9 mouse cellular contexts compared by ENCODE assay signal in genomic region chr14:43924688-43925403, GRCm38 (mm10). TPM values are rescaled to one million over a fixed set of nuclear protein-coding genes. Genes with fewer than 3 reads are reported as not detected.
DNase-seq lines count a peak whose midpoint lies in the region; ATAC-seq lines count a peak whose summit lies in the region.
"Not testable (repeated sequence)": the region's sequence is repeated elsewhere in the genome, so short reads cannot be mapped to it uniquely, and the experiment has no call there.
"Had no signal": no experiment of that assay in that cellular context is flagged by ENCODE, and none has a peak within 500 bp of the region (broad histone marks: within the 10 kb centered on the region; RNA-seq: fewer than 3 reads in every experiment).

Gm8113 (plus strand) TSS chr14:43925390.

- peak within 1 kb of the TSS; percentile 49 for H3K4me2 ChIP-seq in intestine, embryonic 15.5 days (replicated peaks)

- H3K36me3 ChIP-seq in intestine, embryonic 15.5 days; macrophage (ENCODE audit: inconsistent target): not testable (repeated sequence)

- peak; percentile 33 to 38 for DNase-seq in adrenal gland, adult 18-20 months (ENCODE audit: low spot score in 2 of 2)
- DNase-seq in embryo, embryonic 9.5 days (ENCODE audit: extremely low spot score) = peak; percentile 88
- peak; percentile 14 for DNase-seq in gastrocnemius, postnatal 25 days
- peak; percentile 1 to 48 for DNase-seq in left cerebral cortex, adult 9 months (ENCODE audit: low spot score in 2 of 2)
- DNase-seq in right cerebral cortex, adult 2 months (ENCODE audit: low spot score in 2 of 2) = peak; percentile 63 to 74
- DNase-seq in urinary bladder, postnatal 14 days (ENCODE audit: low spot score) = peak; percentile 46

- peak within 1 kb of the TSS; percentile 44 for H3K9ac ChIP-seq in intestine, embryonic 15.5 days

- H3K4me1 ChIP-seq in intestine, embryonic 15.5 days (replicated peaks) = not testable (repeated sequence)

- H3K79me2 ChIP-seq in macrophage (ENCODE audit: inconsistent target) = not testable (repeated sequence)

- WGBS in intestine, embryonic 15.5 days = 11% methylated on average over 10 of the region's 10 CpGs
- WGBS in macrophage (ENCODE audit: missing documents) = 13% methylated on average over 10 of the region's 10 CpGs

- not testable (repeated sequence) for H3K9me3 ChIP-seq in intestine, embryonic 15.5 days

- peak within 1 kb of the TSS; percentile 82 for H3K27ac ChIP-seq in intestine, embryonic 15.5 days
- H3K27ac ChIP-seq in macrophage = not testable (repeated sequence)

- H3K27me3 ChIP-seq in intestine, embryonic 15.5 days (replicated peaks) = not testable (repeated sequence)

- ATAC-seq in intestine, embryonic 15.5 days = peak; percentile 99

- peak within 1 kb of the TSS; percentile 45 for H3K4me3 ChIP-seq in intestine, embryonic 15.5 days (replicated peaks)
- peak within 1 kb of the TSS; percentile 54 for H3K4me3 ChIP-seq in macrophage (ENCODE audit: inconsistent target)

RNA-seq across cellular contexts. Expression of gene Gm8113, which starts in this region (rescaled TPM):
- 1 to 10 TPM in 1 of 2 experiments, under 1 TPM in 1; 0.48 to 2.1 TPM for total RNA-seq in adrenal gland, adult 18-20 months (2021)
- under 1 TPM in 1 of 2 experiments, not detected in 1; 0.28 TPM for total RNA-seq in gastrocnemius, postnatal 25 days (2021)
- 10.4 and 11.9 TPM in 2 replicates for polyA plus RNA-seq in intestine, embryonic 15.5 days (2015; fragmentation: Nextera tagmentation; extraction: Ambion mirVana)
- 1 to 10 TPM in 4 of 26 experiments, under 1 TPM in 18, not detected in 4; 0.22 to 1.3 (median 0.63) TPM for total RNA-seq in macrophage (2018; cell fraction: chromatin; rRNA removed)
- total RNA-seq in macrophage (2018; cell fraction: cytosol; rRNA removed) = under 1 TPM in 6 of 26 experiments, not detected in 20; 0.03 to 0.19 (median 0.11) TPM
- total RNA-seq in macrophage (2018; cell fraction: nucleus; rRNA removed) = 1 to 10 TPM in 4 of 26 experiments, under 1 TPM in 20, not detected in 2; 0.18 to 1.8 (median 0.62) TPM
- 0.09 to 0.32 TPM in 2 of 3 replicates, not detected in the other for polyA plus RNA-seq in macrophage (2018)
- polyA plus RNA-seq: inflammation-experienced regulatory T-cells, adult 6 months had no signal

Comparison
In these comparisons a context has a peak if more than half of its experiments do, and no peak if none do; other contexts are left out.
1. Peak in DNase-seq in gastrocnemius, postnatal 25 days; RNA of the gene not detected or under 1 TPM.
2. DNase-seq: peak in every context shown above with its lines; median percentile 88 in embryo, embryonic 9.5 days; 68 in right cerebral cortex, adult 2 months; 46 in urinary bladder, postnatal 14 days; 36 in adrenal gland, adult 18-20 months; 24 in left cerebral cortex, adult 9 months; 14 in gastrocnemius, postnatal 25 days.